Mouse (Mus musculus) fat pad, adult 2 months (tissue): ENCODE results near the gene Vmn1r233.

Source experiments
- DNase-seq: peaks from one replicate; pipeline ENCODE4 v3.0.0-alpha.2; 2011; ENCODE audit warnings: low read depth, low spot score; ENCODE audit errors: extremely low read depth

Vmn1r233 gene

DNA sequence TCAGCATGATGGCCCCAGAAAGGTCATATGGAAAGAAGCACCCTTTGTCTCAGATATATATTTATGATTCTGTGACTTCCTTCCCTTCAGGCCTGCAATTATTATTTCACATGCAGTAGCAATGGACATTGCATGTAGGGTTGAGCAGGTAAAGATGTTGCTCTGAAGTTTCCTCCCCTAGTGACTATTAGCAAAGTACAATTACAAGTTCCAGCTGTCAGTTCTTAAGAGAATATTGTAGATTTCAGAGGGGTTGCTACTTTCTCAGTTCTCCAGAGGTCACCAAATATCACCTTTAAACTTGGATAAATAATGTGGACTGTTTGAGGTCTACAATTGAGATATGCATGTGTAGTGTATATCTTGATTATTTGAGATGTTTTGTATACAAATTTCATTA lies at the start of gene Vmn1r233:
Gene Vmn1r233 (minus strand): TSS at position 101 of the 400 bp plus-strand sequence.
- no peak for DNase-seq

DNA sequence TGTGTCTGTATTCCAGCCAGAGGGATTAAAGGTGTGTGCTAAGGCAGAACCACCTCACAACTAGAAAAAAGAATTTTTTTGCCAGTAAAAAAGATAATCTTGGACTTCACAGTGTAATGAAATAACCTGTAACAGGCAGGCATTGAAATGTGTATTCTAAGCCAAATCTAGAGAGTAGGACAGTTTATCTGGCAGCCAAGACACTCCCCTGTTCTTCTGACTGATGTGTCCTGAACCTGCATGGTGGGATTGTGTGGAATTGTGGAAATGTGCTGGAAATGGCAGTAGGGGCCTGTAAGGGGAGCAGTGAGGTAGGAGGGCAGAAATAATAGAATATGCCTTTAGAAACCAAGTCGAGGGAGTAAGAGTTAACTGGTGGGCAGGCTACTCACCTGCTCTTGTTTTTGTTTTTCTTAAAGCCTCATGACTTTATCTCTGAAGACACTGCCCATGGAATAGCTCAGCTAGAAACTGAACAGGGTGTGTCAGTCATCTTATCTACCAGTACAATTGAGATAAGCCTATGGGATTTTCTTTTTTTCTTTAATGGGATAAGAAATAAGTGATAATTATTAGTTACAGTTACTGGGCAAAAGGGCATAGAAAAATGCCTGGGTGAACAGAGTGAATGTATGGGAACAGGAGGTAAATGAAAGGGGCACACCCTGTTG lies 22.3 kb upstream of the Vmn1r233 start:
- no peak for DNase-seq

DNA sequence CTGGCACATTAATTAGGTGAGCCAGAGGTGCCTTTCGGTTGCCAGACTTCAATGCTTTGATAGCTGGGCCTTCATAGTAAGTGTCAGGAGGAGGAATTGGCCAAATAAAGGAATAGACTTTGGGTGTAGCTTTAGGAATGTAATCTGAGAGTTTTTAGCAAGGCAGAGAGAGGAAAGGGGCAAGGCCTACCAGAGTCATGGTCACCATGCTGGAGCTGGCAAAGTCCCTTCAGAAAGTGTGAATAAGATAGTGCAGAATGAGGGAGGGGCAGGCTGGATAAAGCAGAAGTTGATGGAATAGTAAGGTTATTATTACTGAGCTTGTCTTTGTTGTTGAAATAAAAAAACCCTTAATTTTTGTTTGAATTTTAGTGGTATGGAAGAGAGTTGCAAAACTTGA lies 13.5 kb upstream of the Vmn1r233 start:
- no peak for DNase-seq

DNA sequence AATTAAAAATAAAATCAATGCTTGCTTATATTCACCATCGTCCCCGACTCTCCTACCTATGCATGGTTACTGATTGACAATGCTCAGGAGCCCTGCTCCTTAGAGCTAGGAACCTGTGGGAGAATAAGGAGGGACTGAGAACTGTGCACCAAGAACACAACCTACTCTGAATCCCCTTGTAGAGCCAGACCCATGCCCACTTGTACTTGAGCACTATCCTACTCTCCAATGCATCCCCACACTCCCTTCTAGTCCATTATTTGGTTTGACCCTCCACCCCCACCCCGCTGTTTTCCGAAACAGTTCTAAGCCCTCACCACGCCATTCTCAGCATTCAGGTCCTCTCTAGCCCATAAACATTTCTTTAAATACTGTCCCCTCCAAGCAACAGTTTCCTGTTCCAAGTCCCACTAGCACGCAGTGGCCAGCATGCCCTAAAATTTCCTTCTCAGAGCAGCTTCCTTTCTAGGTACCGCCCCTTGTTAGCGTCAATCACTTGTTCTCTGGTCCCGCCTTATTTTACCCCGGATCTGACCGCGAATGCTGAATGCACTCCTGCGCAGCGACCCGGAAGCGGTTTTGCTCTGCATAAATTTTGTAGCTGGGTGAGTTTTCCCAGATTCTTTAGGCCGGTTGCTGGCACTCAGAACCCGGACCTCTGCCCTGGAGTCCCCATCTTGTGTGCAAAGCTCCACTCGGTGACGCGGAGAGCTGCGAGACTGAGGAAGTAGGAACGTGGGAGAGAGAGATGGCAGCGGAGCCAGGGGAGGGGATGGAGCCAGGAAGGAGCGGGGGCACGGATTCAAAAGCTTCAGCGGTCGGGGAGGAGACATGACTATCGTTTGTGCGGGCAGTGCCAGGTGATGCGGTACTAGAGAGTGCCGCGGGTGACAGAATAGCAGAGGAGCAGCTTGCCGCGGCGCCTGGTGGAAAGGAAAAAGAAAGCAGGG lies 12.4 kb upstream of the Vmn1r233 start, which contains the start of gene Zfp160:
Gene Zfp160 (plus strand): TSS at position 522 of the 950 bp plus-strand sequence.
- DNase-seq: peak; percentile 19

DNA sequence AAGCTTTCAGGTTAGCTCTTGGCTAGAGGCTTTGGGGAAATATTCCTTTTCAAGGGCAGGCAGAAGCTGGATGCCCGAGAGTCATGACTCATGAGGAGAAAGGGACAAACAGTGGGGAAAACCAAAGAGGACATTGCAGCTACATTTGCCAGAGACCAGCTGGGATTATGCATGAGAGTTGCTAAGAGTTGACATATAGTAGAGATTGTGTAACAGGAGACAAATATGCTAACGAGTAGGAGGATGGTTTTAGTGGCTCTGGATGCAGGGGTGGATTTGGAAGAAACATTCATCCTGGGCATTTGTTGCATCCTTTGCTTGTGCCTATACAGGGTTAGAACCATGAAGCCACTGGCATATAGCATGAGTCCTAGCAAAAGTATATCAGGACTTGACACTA lies 2.5 kb downstream of the Vmn1r233 start:
- no peak for DNase-seq

DNA sequence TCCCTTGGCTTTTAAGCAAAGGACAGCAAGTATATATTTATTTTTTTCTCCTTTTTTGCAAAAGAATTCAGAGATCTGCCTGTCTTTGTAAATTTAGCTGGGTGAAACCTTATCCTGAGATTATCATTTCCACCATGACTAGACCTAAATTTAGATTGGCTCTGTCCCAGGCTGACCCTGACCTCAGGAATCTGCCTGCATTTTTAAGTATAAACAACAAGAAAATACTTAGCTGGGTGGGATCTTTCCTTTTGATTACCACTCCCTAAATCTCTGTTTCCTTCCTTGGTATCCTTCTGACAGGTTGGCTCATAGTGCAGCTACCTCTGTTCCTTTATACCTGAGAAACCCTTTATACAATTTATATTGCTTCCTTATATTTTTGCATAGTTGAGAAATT lies 29.6 kb downstream of the Vmn1r233 start:
- no peak for DNase-seq

DNA sequence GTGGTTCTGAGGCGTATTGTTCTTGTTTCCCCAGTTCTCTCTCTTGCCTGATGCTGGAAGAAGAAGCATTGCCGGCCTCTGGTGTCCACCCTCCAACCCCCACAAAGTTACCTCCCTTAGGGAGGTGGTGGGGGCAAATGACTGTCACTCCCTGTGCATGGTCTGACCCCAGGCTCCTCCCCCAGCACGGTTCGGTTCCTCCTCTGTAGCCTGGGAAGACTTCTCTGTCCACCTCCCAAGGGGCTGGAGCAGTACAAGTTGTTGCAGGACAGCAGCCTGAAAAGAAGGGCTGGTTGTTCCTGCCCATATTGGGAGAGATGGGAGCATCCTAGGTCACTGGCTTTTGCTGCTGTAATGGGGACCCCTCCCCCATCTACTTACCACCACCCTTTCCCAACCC lies 30.8 kb downstream of the Vmn1r233 start:
- DNase-seq: no peak

DNA sequence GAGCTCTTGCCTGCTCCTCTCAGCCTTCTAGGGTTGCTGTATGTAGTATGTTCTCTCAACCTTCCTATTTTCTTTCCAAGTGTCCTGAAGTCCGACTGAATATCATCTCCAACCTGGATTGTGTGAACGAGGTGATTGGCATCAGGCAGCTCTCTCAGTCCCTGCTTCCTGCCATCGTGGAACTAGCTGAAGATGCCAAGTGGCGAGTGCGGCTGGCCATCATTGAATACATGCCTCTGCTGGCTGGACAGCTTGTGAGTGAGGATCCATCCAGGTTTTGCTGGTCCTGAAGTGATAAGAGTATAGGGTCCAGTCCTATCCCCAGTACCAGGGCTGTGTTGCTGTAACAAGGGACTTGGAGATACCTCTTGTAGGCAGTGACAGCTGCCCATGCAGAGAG lies 35.9 kb downstream of the Vmn1r233 start:
- no peak for DNase-seq

DNA sequence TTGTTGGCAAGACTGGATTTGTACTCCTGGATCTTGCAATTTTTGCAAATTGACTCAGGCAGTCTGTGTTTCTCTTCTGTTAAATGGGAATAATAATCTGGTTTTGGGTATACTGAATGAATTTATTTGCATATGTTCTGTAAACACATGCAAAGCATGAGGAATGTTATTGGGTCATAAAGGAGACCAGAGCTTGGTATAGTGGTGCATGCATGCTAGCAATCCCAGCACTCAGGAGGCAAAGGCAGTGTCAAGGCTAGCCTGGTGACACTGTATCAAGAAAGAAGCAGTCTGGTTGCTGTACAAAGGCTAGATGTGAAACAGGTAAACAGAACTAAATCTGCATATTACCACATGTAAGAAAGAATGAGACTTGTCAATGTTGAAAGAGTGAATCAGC lies 49.6 kb downstream of the Vmn1r233 start:
- DNase-seq: no peak

DNA sequence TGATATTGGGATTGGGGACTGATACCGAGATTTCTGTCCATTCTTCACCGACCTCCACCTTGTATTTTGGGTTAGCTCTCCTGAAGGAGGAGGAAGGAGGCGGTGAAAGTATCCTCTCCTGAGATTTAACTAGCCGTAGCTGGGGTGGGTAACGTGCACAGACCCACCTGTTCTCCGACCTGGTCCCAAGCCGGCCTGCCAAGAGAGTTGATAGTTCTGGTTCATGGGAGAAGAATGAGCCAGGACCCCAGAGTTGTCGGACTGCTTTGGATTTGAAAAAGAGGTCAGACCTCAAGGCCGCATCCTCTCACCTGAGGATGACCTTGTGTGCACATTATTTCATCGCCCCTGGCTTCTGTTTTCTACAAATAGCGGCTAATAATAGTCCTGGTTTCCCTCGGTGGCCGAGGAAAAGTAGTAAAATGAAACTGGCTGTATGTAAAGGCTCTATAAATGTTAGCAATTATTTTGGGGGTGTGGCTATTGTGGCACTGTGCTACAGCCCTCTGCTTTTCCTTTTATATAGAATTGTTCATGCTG lies 50.2 kb downstream of the Vmn1r233 start:
- no peak for DNase-seq

DNA sequence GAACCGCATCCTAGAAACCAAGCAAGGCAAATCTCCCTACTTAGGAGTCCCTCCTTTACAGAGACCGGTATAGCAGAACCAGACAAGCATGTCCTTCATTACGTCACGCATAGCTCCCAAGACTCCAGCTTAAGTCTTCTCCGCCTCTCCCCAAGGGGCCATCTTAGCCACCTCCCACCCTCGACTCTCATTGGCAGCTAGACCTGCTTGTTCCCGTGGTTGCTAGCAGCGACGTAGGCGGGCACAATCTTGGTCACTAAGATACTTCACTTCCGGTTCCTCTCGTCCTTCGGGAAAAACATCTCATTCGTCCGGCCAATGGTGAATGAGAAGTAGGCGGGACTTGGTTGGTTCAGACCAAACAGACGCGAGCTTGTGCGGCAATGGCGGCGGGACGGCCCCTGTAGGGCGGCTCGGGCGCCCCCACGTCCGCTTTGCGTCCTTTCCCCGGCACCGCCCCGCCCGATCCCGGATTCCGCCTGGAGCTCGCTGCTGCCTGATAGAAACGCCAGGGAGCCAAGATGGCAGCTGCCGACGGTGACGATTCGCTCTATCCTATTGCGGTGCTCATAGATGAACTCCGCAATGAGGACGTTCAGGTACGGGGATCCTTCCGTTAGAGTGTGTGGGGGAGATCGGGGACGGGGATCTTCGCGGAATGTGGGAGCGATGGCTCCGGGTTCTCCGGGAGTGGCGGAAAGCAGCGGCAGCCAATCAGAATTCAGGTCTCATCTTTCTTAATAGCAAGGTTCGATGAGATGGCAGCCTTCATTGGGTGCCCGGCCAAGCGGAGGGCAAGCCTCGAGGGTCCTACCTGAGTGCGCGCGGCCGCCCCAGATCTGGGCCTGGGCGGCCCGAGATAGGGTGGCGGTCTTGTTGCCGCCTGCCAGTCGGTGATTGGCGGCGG lies 51.0 kb downstream of the Vmn1r233 start, which contains the start of gene Ppp2r1a:
Gene Ppp2r1a (plus strand): TSS at position 327 of the 907 bp plus-strand sequence.
- peak; percentile 99 for DNase-seq

DNA sequence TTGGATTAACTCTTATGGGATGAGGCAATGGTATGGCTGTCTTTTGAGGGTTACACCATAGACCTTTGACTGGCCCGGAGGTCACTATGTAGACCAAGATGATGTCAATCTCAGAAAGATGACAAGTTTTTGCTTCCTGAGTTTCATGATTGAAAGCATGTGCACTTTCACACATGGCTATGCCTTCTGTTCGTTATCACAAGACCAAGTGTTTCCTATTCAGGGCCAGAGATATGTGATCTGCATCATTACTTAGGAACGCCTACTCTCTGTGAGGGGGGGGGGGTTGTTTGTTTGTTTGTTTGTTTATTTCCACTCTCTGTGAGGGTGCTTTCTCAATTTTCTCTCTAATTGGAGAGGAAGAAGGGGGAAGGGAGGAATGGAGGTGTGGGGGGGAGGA lies 52.0 kb downstream of the Vmn1r233 start:
- DNase-seq: no peak
